Mouse (Mus musculus) neural tube, embryonic 12.5 days (tissue): Measurements from ENCODE around the gene 2010111I01Rik. TPM values are rescaled to one million over a fixed set of nuclear protein-coding genes. Genes with fewer than 3 reads are reported as not detected.

Experiments used
- ATAC-seq: fragments of 200-750 bp; cut with Nextera tagmentation; 2 replicates; pipeline ENCODE4 v1.8.0; 2017; ENCODE audit warnings: low read depth, mild to moderate bottlenecking, moderate TSS enrichment, moderate library complexity; ENCODE audit not compliant: low FRiP score
- H3K27ac ChIP-seq: fragments of 300-500 bp; sonication (generic); 2 replicates; pipeline ENCODE4 v1.5.1; 2016
- H3K27me3 ChIP-seq: fragments of 300-500 bp; sonication (generic); replicated peaks from 2 replicates; pipeline ENCODE4 v1.6.1; 2016; ENCODE audit warnings: mild to moderate bottlenecking
- H3K36me3 ChIP-seq: fragments of 300-500 bp; sonication (generic); 2 replicates; pipeline ENCODE4 v1.6.1; 2016; ENCODE audit warnings: mild to moderate bottlenecking
- H3K4me1 ChIP-seq: fragments of 300-500 bp; sonication (generic); 2 replicates; pipeline ENCODE4 v1.6.1; 2016
- H3K4me2 ChIP-seq: fragments of 300-500 bp; sonication (generic); replicated peaks from 2 replicates; pipeline ENCODE4 v1.6.1; 2016; ENCODE audit warnings: mild to moderate bottlenecking
- H3K4me3 ChIP-seq: fragments of 300-500 bp; sonication (generic); 2 replicates; pipeline ENCODE4 v1.5.1; 2016
- H3K9ac ChIP-seq: fragments of 300-500 bp; sonication (generic); 2 replicates; pipeline ENCODE4 v1.6.1; 2016; ENCODE audit warnings: mild to moderate bottlenecking
- H3K9me3 ChIP-seq: fragments of 300-500 bp; sonication (generic); 2 replicates; pipeline ENCODE4 v1.6.1; 2016; ENCODE audit warnings: mild to moderate bottlenecking
- WGBS: fragments of 180-500 bp; shearing (Covaris S2); methylation state at CpG from one replicate; pipeline ENCODE4 v1.1.7; 2016; 5-methylcytosine and 5-hydroxymethylcytosine counted together
- polyA plus RNA-seq: library from polyadenylated mRNA; unstranded; fragments of >200 nt; fragmentation: Nextera tagmentation; extraction: Ambion mirVana; gene quantifications from 2 replicates; pipeline ENCODE4 v1.2.1, GENCODE M21; 2016

Gene 2010111I01Rik
- polyA plus RNA-seq, 1 experiment from 2014 or later, result 89.8 TPM

GRCm38 (mm10) chr13:63187145-63188143 is 222.8 kb downstream of the 2010111I01Rik start:
- WGBS, result 72% methylated on average over 13 of the region's 13 CpGs
- H3K4me2 ChIP-seq, result no peak overlapping the region
- H3K4me3 ChIP-seq, result no peak overlapping the region
- no peak for ATAC-seq
- H3K27ac ChIP-seq, result no peak overlapping the region
- no peaks in the 10 kb centered on the region for H3K9me3 ChIP-seq
- peaks cover 7% of the 10 kb centered on the region; the same call in 1 of the 2 replicates for H3K36me3 ChIP-seq
- no peaks in the 10 kb centered on the region for H3K27me3 ChIP-seq
- H3K4me1 ChIP-seq, result peaks cover 17% of the 10 kb centered on the region
- no peak overlapping the region for H3K9ac ChIP-seq

GRCm38 (mm10) chr13:63188306-63188705 is 223.6 kb downstream of the 2010111I01Rik start:
- H3K27me3 ChIP-seq, result no peaks in the 10 kb centered on the region
- no peak for ATAC-seq
- no peak overlapping the region for H3K9ac ChIP-seq
- H3K27ac ChIP-seq, result no peak overlapping the region
- H3K4me3 ChIP-seq, result no peak overlapping the region
- H3K9me3 ChIP-seq, result no peaks in the 10 kb centered on the region
- H3K36me3 ChIP-seq, result peaks cover 8% of the 10 kb centered on the region; the same call in 1 of the 2 replicates
- WGBS, result 63% methylated on average over 5 of the region's 5 CpGs
- no peak overlapping the region for H3K4me2 ChIP-seq
- H3K4me1 ChIP-seq, result peaks cover 17% of the 10 kb centered on the region

- Histone ChIP-seq H3K36me3 (peaks cover 8% of the 10 kb centered on the region; the same call in 1 of the 2 replicates), H3K4me1 (peaks cover 17% of the 10 kb centered on the region), H3K9me3 (no peaks in the 10 kb centered on the region), H3K4me2 (no peak overlapping the region), H3K27ac (no peak overlapping the region), H3K27me3 (no peaks in the 10 kb centered on the region), H3K4me3 (no peak overlapping the region), H3K9ac (no peak overlapping the region)
- 45% methylated on average over 2 of the region's 2 CpGs for WGBS
- no peak for ATAC-seq
These were observed 224.1 kb downstream of the 2010111I01Rik start for GRCm38 (mm10) chr13:63188811-63189210.

- Histone ChIP-seq H3K4me1 (no peaks in the 10 kb centered on the region; the same call in 1 of the 2 replicates), H3K36me3 (peaks cover 8% of the 10 kb centered on the region; the same call in 1 of the 2 replicates), H3K27me3 (no peaks in the 10 kb centered on the region), H3K4me2 (no peak overlapping the region), H3K9ac (no peak overlapping the region), H3K4me3 (no peak overlapping the region), H3K9me3 (no peaks in the 10 kb centered on the region), H3K27ac (no peak overlapping the region)
- 77% methylated on average over 3 of the region's 3 CpGs for WGBS
- ATAC-seq, result no peak
These were observed 228.7 kb downstream of the 2010111I01Rik start for GRCm38 (mm10) chr13:63193423-63193822.

GRCm38 (mm10) chr13:63198038-63198437 is 233.3 kb downstream of the 2010111I01Rik start:
- Histone ChIP-seq H3K27me3 (no peaks in the 10 kb centered on the region), H3K4me2 (no peak overlapping the region), H3K27ac (no peak overlapping the region), H3K4me1 (0 out of 2 replicates have a peak, but pooled peaks cover 2% of the 10 kb centered on the region), H3K4me3 (no peak overlapping the region), H3K36me3 (no peaks in the 10 kb centered on the region), H3K9ac (no peak overlapping the region), H3K9me3 (no peaks in the 10 kb centered on the region)
- no peak for ATAC-seq
- 86% methylated on average over 1 of the region's 1 CpGs for WGBS

GRCm38 (mm10) chr13:63199588-63199987 is 234.9 kb downstream of the 2010111I01Rik start:
- no peak for ATAC-seq
- H3K4me2 ChIP-seq, result no peak overlapping the region
- H3K9ac ChIP-seq, result no peak overlapping the region
- H3K27me3 ChIP-seq, result no peaks in the 10 kb centered on the region
- H3K4me3 ChIP-seq, result no peak overlapping the region
- no peak overlapping the region for H3K27ac ChIP-seq
- no peaks in the 10 kb centered on the region for H3K36me3 ChIP-seq
- no peaks in the 10 kb centered on the region for H3K9me3 ChIP-seq
- H3K4me1 ChIP-seq, result peaks cover 12% of the 10 kb centered on the region; the same call in 1 of the 2 replicates
- WGBS, result 76% methylated on average over 2 of the region's 2 CpGs

GRCm38 (mm10) chr13:63203502-63204278 is 239.0 kb downstream of the 2010111I01Rik start:
- Histone ChIP-seq H3K9me3 (no peaks in the 10 kb centered on the region), H3K4me3 (no peak overlapping the region), H3K9ac (no peak overlapping the region), H3K27me3 (no peaks in the 10 kb centered on the region), H3K36me3 (no peaks in the 10 kb centered on the region), H3K4me1 (peaks cover 12% of the 10 kb centered on the region; the same call in 1 of the 2 replicates), H3K4me2 (no peak overlapping the region), H3K27ac (no peak overlapping the region)
- no peak for ATAC-seq
- 51% methylated on average over 8 of the region's 8 CpGs for WGBS

- Histone ChIP-seq H3K4me2 (no peak overlapping the region), H3K9ac (no peak overlapping the region), H3K27me3 (no peaks in the 10 kb centered on the region), H3K27ac (no peak overlapping the region), H3K9me3 (no peaks in the 10 kb centered on the region), H3K36me3 (no peaks in the 10 kb centered on the region), H3K4me3 (no peak overlapping the region), H3K4me1 (peaks cover 12% of the 10 kb centered on the region; the same call in 1 of the 2 replicates)
- 80% methylated on average over 4 of the region's 4 CpGs for WGBS
- ATAC-seq, result no peak
These were observed 241.1 kb downstream of the 2010111I01Rik start for GRCm38 (mm10) chr13:63205750-63206149.

- ATAC-seq, result no peak
- Histone ChIP-seq H3K36me3 (no peaks in the 10 kb centered on the region), H3K4me1 (peaks cover 12% of the 10 kb centered on the region; the same call in 1 of the 2 replicates), H3K9ac (no peak overlapping the region), H3K4me2 (no peak overlapping the region), H3K27me3 (no peaks in the 10 kb centered on the region), H3K27ac (no peak overlapping the region), H3K4me3 (no peak overlapping the region), H3K9me3 (no peaks in the 10 kb centered on the region)
- WGBS, result 71% methylated on average over 1 of the region's 1 CpGs
These were observed 241.7 kb downstream of the 2010111I01Rik start for GRCm38 (mm10) chr13:63206396-63206795.

- Histone ChIP-seq H3K9ac (no peak overlapping the region), H3K4me2 (no peak overlapping the region), H3K36me3 (0 out of 2 replicates have a peak, but pooled peaks cover 4% of the 10 kb centered on the region), H3K27ac (no peak overlapping the region), H3K4me1 (no peaks in the 10 kb centered on the region), H3K4me3 (no peak overlapping the region), H3K27me3 (no peaks in the 10 kb centered on the region), H3K9me3 (no peaks in the 10 kb centered on the region)
- no peak for ATAC-seq
These were observed 251.8 kb downstream of the 2010111I01Rik start for GRCm38 (mm10) chr13:63216537-63216936.

- no peak for ATAC-seq
- H3K27ac ChIP-seq, result no peak overlapping the region
- no peak overlapping the region for H3K4me3 ChIP-seq
- 96% methylated on average over 8 of the region's 8 CpGs for WGBS
- no peaks in the 10 kb centered on the region for H3K4me1 ChIP-seq
- H3K36me3 ChIP-seq, result no peaks in the 10 kb centered on the region
- no peak overlapping the region for H3K4me2 ChIP-seq
- no peaks in the 10 kb centered on the region for H3K9me3 ChIP-seq
- H3K9ac ChIP-seq, result no peak overlapping the region
- H3K27me3 ChIP-seq, result no peaks in the 10 kb centered on the region
These were observed 258.5 kb downstream of the 2010111I01Rik start for GRCm38 (mm10) chr13:63223026-63223770.
